Mouse (Mus musculus) CH12.LX (cell line): ENCODE data around the gene D11Wsu47e.

Source experiments
- CTCF ChIP-seq, 2 experiments: IDR thresholded peaks in 1 of 2; conservative IDR thresholded peaks in 1 of 2; 2 replicates each; pipeline ENCODE4 v1.5.1; 2011 to 2012; ENCODE audit warnings: low read depth in 2 of 2, low read length in 2 of 2, improper control_type of control experiment in 1 of 2, inconsistent platforms in 1 of 2, mild to moderate bottlenecking in 1 of 2, moderate library complexity in 1 of 2
- E2F4 ChIP-seq: IDR thresholded peaks from 2 replicates; pipeline ENCODE4 v1.6.1; 2011; ENCODE audit warnings: low read depth, low read length, improper control_type of control experiment; ENCODE audit not compliant: insufficient replicate concordance
- GABPA ChIP-seq: IDR thresholded peaks from 2 replicates; pipeline ENCODE4 v1.6.1; 2012; ENCODE audit warnings: low read depth, low read length, improper control_type of control experiment, inconsistent platforms; ENCODE audit not compliant: insufficient replicate concordance
- POLR2A ChIP-seq: IDR thresholded peaks from 2 replicates; pipeline ENCODE4 v1.6.1; 2011; ENCODE audit warnings: low read depth, mild to moderate bottlenecking, improper control_type of control experiment, low read length
- RAD21 ChIP-seq: IDR thresholded peaks from 2 replicates; pipeline ENCODE4 v1.6.1; 2011; ENCODE audit warnings: low read depth, mild to moderate bottlenecking, low read length, improper control_type of control experiment, moderate library complexity
- SIN3A ChIP-seq: IDR thresholded peaks from 2 replicates; pipeline ENCODE4 v1.6.1; 2012; ENCODE audit warnings: low read length, improper control_type of control experiment, inconsistent platforms
- ZNF384 ChIP-seq: IDR thresholded peaks from 2 replicates; pipeline ENCODE4 v1.6.1; 2012; ENCODE audit warnings: low read depth, low read length, improper control_type of control experiment, inconsistent platforms

- TF ChIP-seq E2F4 (no peak), SIN3A (no peak), CTCF (conservative IDR thresholded peaks at IDR 0.05 in 1 of 2, IDR thresholded peaks at IDR 0.05 in 1 of 2; ENCODE audit: low read depth in 2 of 2, low read length in 2 of 2) (no peak), ZNF384 (no peak), POLR2A (no peak), GABPA (no peak), RAD21 (no peak)
These were observed 14.5 kb upstream of the D11Wsu47e start for GRCm38 (mm10) chr11:113669711-113670110.
